Mouse (Mus musculus) midbrain, embryonic 14.5 days (tissue): ENCODE measurements around the gene Fcrls. TPM values are rescaled to one million over a fixed set of nuclear protein-coding genes. Genes with fewer than 3 reads are reported as not detected.

Experiments
- ATAC-seq: fragments of 200-750 bp; cut with Nextera tagmentation; 2 replicates; pipeline ENCODE4 v1.8.0; 2017; ENCODE audit warnings: moderate number of reproducible peaks, moderate library complexity; ENCODE audit not compliant: low FRiP score, low TSS enrichment
- DNase-seq: peaks from one replicate; pipeline ENCODE4 v3.0.0-alpha.2; 2015
- H3K27ac ChIP-seq: fragments of 300-500 bp; sonication (generic); replicated peaks from 2 replicates; pipeline ENCODE4 v1.5.1; 2014; ENCODE audit warnings: mild to moderate bottlenecking, low read depth, low read length, moderate library complexity
- H3K27me3 ChIP-seq: fragments of 300-500 bp; sonication (generic); 2 replicates; pipeline ENCODE4 v1.6.1; 2014; ENCODE audit warnings: low read length, control low read depth, mixed read lengths; ENCODE audit not compliant: control insufficient read depth, insufficient read depth
- H3K36me3 ChIP-seq: fragments of 300-500 bp; sonication (generic); 2 replicates; pipeline ENCODE4 v1.6.1; 2014; ENCODE audit warnings: low read length, control low read depth; ENCODE audit not compliant: control insufficient read depth, insufficient read depth
- H3K4me1 ChIP-seq: fragments of 300-500 bp; sonication (generic); 2 replicates; pipeline ENCODE4 v1.6.1; 2014; ENCODE audit warnings: mild to moderate bottlenecking, antibody characterized with exemption, low read length, control low read depth; ENCODE audit not compliant: control insufficient read depth, insufficient read depth
- H3K4me2 ChIP-seq: fragments of 300-500 bp; sonication (generic); 2 replicates; pipeline ENCODE4 v1.6.1; 2014; ENCODE audit warnings: mild to moderate bottlenecking, low read length, moderate library complexity
- H3K4me3 ChIP-seq: fragments of 300-500 bp; sonication (generic); replicated peaks from 2 replicates; pipeline ENCODE4 v1.5.1; 2014; ENCODE audit warnings: low read depth, low read length
- H3K9ac ChIP-seq: fragments of 300-500 bp; sonication (generic); replicated peaks from 2 replicates; pipeline ENCODE4 v1.6.1; 2014; ENCODE audit warnings: mild to moderate bottlenecking, low read length, moderate library complexity
- H3K9me3 ChIP-seq: fragments of 300-500 bp; sonication (generic); 2 replicates; pipeline ENCODE4 v1.6.1; 2016; ENCODE audit warnings: low read length, control low read depth, mixed read lengths; ENCODE audit not compliant: control insufficient read depth
- WGBS: fragments of 180-500 bp; shearing (Covaris S2); extraction: QIAGEN DNeasy Blood & Tissue Kit; methylation state at CpG from one replicate; pipeline ENCODE4 v1.1.7; 2014; 5-methylcytosine and 5-hydroxymethylcytosine counted together
- polyA plus RNA-seq: library from polyadenylated mRNA; unstranded; fragments of >200 nt; fragmentation: Nextera tagmentation; extraction: Ambion mirVana; gene quantifications from 2 replicates; pipeline ENCODE4 v1.2.1, GENCODE M21; 2014

Gene Fcrls
- polyA plus RNA-seq, 1 experiment from 2014 or later: 11.1 TPM

GRCm38 (mm10) chr3:87240909-87241308 lies 22.6 kb downstream of the Fcrls start:
- H3K4me3 ChIP-seq: no peak overlapping the region
- no peak overlapping the region for H3K9ac ChIP-seq
- H3K27me3 ChIP-seq: no peaks in the 10 kb centered on the region
- no peak overlapping the region for H3K4me2 ChIP-seq
- no peak for ATAC-seq
- H3K36me3 ChIP-seq: no peaks in the 10 kb centered on the region
- H3K9me3 ChIP-seq: no peaks in the 10 kb centered on the region
- no peak overlapping the region for H3K27ac ChIP-seq
- no peak for DNase-seq
- H3K4me1 ChIP-seq: no peaks in the 10 kb centered on the region
- 71% methylated on average over 4 of the region's 4 CpGs for WGBS

- Histone ChIP-seq H3K9ac (no peak overlapping the region), H3K36me3 (no peaks in the 10 kb centered on the region), H3K4me2 (no peak overlapping the region), H3K4me3 (no peak overlapping the region), H3K27ac (no peak overlapping the region), H3K27me3 (no peaks in the 10 kb centered on the region), H3K4me1 (no peaks in the 10 kb centered on the region), H3K9me3 (no peaks in the 10 kb centered on the region)
- DNase-seq (no peak), ATAC-seq (no peak)
- 92% methylated on average over 4 of the region's 4 CpGs for WGBS
Measured at GRCm38 (mm10) chr3:87223636-87224035, 39.9 kb downstream of the Fcrls start.

- Histone ChIP-seq H3K9me3 (no peaks in the 10 kb centered on the region), H3K36me3 (no peaks in the 10 kb centered on the region), H3K27me3 (no peaks in the 10 kb centered on the region), H3K9ac (no peak overlapping the region), H3K4me3 (no peak overlapping the region), H3K4me1 (no peaks in the 10 kb centered on the region), H3K4me2 (no peak overlapping the region), H3K27ac (no peak overlapping the region)
- ATAC-seq: no peak
- DNase-seq: no peak
- WGBS: 95% methylated on average over 5 of the region's 5 CpGs
Measured at GRCm38 (mm10) chr3:87222346-87222745, 41.2 kb downstream of the Fcrls start.

- ATAC-seq: no peak
- no peaks in the 10 kb centered on the region for H3K4me1 ChIP-seq
- no peaks in the 10 kb centered on the region for H3K36me3 ChIP-seq
- no peaks in the 10 kb centered on the region for H3K27me3 ChIP-seq
- no peaks in the 10 kb centered on the region for H3K9me3 ChIP-seq
- H3K27ac ChIP-seq: no peak overlapping the region
- H3K9ac ChIP-seq: no peak overlapping the region
- no peak overlapping the region for H3K4me3 ChIP-seq
- DNase-seq: no peak
- WGBS: 77% methylated on average over 11 of the region's 11 CpGs
- no peak overlapping the region for H3K4me2 ChIP-seq
Measured at GRCm38 (mm10) chr3:87215176-87215575, 48.4 kb downstream of the Fcrls start.

GRCm38 (mm10) chr3:87214221-87214864 lies 49.2 kb downstream of the Fcrls start:
- H3K9me3 ChIP-seq: no peaks in the 10 kb centered on the region
- no peaks in the 10 kb centered on the region for H3K4me1 ChIP-seq
- ATAC-seq: no peak
- H3K9ac ChIP-seq: no peak overlapping the region
- H3K4me2 ChIP-seq: no peak overlapping the region
- no peaks in the 10 kb centered on the region for H3K27me3 ChIP-seq
- H3K4me3 ChIP-seq: no peak overlapping the region
- WGBS: 93% methylated on average over 19 of the region's 19 CpGs
- H3K36me3 ChIP-seq: no peaks in the 10 kb centered on the region
- no peak overlapping the region for H3K27ac ChIP-seq
- no peak for DNase-seq

GRCm38 (mm10) chr3:87206336-87207075 lies 57.0 kb downstream of the Fcrls start:
- H3K36me3 ChIP-seq: no peaks in the 10 kb centered on the region
- no peak overlapping the region for H3K4me2 ChIP-seq
- ATAC-seq: no peak
- H3K4me3 ChIP-seq: no peak overlapping the region
- no peak overlapping the region for H3K27ac ChIP-seq
- H3K27me3 ChIP-seq: no peaks in the 10 kb centered on the region
- no peaks in the 10 kb centered on the region for H3K9me3 ChIP-seq
- H3K4me1 ChIP-seq: no peaks in the 10 kb centered on the region
- 90% methylated on average over 5 of the region's 5 CpGs for WGBS
- H3K9ac ChIP-seq: no peak overlapping the region
- DNase-seq: no peak

Other genes starting within 250 kb of the Fcrls start
- 5.4 and 5.8 TPM in 2 replicates for gene Kirrel, start 89.0 kb downstream of the Fcrls start, polyA plus RNA-seq
- gene Cd5l, start 94.1 kb upstream of the Fcrls start, polyA plus RNA-seq: not detected in 2 replicates
- 0.13 TPM in 1 of 2 replicates, not detected in the other for gene Fcrl1, start 112.6 kb upstream of the Fcrls start, polyA plus RNA-seq
- gene Fcrl5, start 172.0 kb upstream of the Fcrls start, polyA plus RNA-seq: not detected in 2 replicates